Mouse (Mus musculus) gastrocnemius, postnatal 36 days (tissue): ENCODE results near the gene Map3k12. TPM values are rescaled to one million over a fixed set of nuclear protein-coding genes. Genes with fewer than 3 reads are reported as not detected.

Experiments used
- DNase-seq, 2 experiments: peaks; one replicate each; pipeline ENCODE4 v3.0.0; 2022
- intact Hi-C: fragments of 180-260 bp; cut with DNase I; formaldehyde crosslinking; loops from one replicate; pipeline ENCODE4 v1.15.1; 2025
- total RNA-seq, 2 experiments: library from RNA; stranded (reverse); gene quantifications; 2 replicates each; pipeline ENCODE4 v1.2.3; 2021

The Map3k12 gene
- total RNA-seq, 2 experiments from 2014 or later, result 1.6 to 1.9 TPM

- intact Hi-C loops, result no loop called here
- no peak for DNase-seq
Measured at GRCm38 (mm10) chr15:102505770-102506463, 10.9 kb downstream of the Map3k12 start.

- intact Hi-C loops, result no loop called here
- DNase-seq, result no peak
Measured at GRCm38 (mm10) chr15:102505073-102505769, 11.6 kb downstream of the Map3k12 start.

GRCm38 (mm10) chr15:102503924-102504782, 12.7 kb downstream of the Map3k12 start:
- intact Hi-C loops, result no loop called here
- no peak for DNase-seq

- DNase-seq, result no peak
- intact Hi-C loops, result no loop called here
Measured at GRCm38 (mm10) chr15:102503447-102503846, 13.4 kb downstream of the Map3k12 start, which contains the start of gene Gm10337. TSS of gene Gm10337 (plus strand) at chr15:102503722.

- DNase-seq, result no peak
- intact Hi-C loops, result no loop called here
Measured at GRCm38 (mm10) chr15:102502254-102502840, 14.5 kb downstream of the Map3k12 start.

GRCm38 (mm10) chr15:102501084-102501814, 15.6 kb downstream of the Map3k12 start:
- intact Hi-C loops, result no loop called here
- no peak for DNase-seq

- intact Hi-C loops, result no loop called here
- DNase-seq, result no peak
Measured at GRCm38 (mm10) chr15:102500479-102500878, 16.4 kb downstream of the Map3k12 start.

GRCm38 (mm10) chr15:102499851-102500250, 17.0 kb downstream of the Map3k12 start:
- DNase-seq, result no peak
- intact Hi-C loops, result no loop called here

GRCm38 (mm10) chr15:102499370-102499769, 17.5 kb downstream of the Map3k12 start:
- intact Hi-C loops, result no loop called here
- no peak for DNase-seq

- no peak for DNase-seq
- intact Hi-C loops, result no loop called here
Measured at GRCm38 (mm10) chr15:102498322-102498721, 18.5 kb downstream of the Map3k12 start.

- DNase-seq, result no peak
Measured at GRCm38 (mm10) chr15:102487664-102488063, 29.2 kb downstream of the Map3k12 start.

GRCm38 (mm10) chr15:102485853-102486252, 31.0 kb downstream of the Map3k12 start:
- intact Hi-C loops, result no loop called here

More at GRCm38 (mm10) chr15:102487664-102488063, 29.2 kb downstream of the Map3k12 start:
- intact Hi-C loops, result no loop called here

GRCm38 (mm10) chr15:102483136-102483535, 33.7 kb downstream of the Map3k12 start:
- intact Hi-C loops, result no loop called here
- DNase-seq, result no peak

More at GRCm38 (mm10) chr15:102485853-102486252, 31.0 kb downstream of the Map3k12 start:
- no peak for DNase-seq

- no peak for DNase-seq
- intact Hi-C loops, result no loop called here
Measured at GRCm38 (mm10) chr15:102474520-102474919, 42.3 kb downstream of the Map3k12 start.

- no peak for DNase-seq
- intact Hi-C loops, result no loop called here
Measured at GRCm38 (mm10) chr15:102473246-102473645, 43.6 kb downstream of the Map3k12 start.

- DNase-seq, result no peak
- intact Hi-C loops, result no loop called here
Measured at GRCm38 (mm10) chr15:102471727-102472126, 45.1 kb downstream of the Map3k12 start.

- DNase-seq, result no peak
- intact Hi-C loops, result no loop called here
Measured at GRCm38 (mm10) chr15:102471295-102471645, 45.6 kb downstream of the Map3k12 start.

- DNase-seq, result peak; percentile 78 to 81
- intact Hi-C loops, result no loop called here
Measured at GRCm38 (mm10) chr15:102470605-102471294, 46.1 kb downstream of the Map3k12 start.

- peak; percentile 85 to 95 for DNase-seq
- intact Hi-C loops, result no loop called here
Measured at GRCm38 (mm10) chr15:102470183-102470604, 46.7 kb downstream of the Map3k12 start, which contains the start of gene Pcbp2. TSS of gene Pcbp2 (plus strand) at chr15:102470539.
